Mouse (Mus musculus): Measurements from ENCODE around the gene Gm36176.

Gene Gm36176

DNA sequence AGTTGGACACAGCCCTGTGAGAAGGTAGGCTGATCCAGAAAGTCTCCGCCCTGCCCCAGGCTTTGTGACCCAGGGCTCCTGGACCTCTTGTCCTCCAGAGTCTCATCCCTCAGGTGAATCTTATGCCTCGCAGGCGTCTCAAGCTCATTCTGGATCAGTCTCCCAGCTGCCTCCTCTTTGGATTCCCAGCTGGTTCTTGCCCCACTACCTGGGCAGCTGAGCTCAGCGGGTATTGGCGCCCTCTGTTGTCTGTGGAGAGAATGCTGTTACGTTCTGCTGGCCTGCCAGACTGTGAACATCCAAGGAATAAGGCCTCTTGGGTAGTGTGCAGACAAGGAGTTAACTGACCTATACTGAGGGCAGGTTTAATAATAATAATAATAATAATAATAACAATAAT lies 32.4 kb downstream of the Gm36176 start:
- in situ Hi-C loops (cut with MboI; ENCODE audit: low sequenced_read_pairs) = no loop called here

GRCm38 (mm10) chr10:77880305-77880704 lies 33.7 kb downstream of the Gm36176 start:
- in situ Hi-C loops (cut with MboI; ENCODE audit: low sequenced_read_pairs) = no loop called here

DNA sequence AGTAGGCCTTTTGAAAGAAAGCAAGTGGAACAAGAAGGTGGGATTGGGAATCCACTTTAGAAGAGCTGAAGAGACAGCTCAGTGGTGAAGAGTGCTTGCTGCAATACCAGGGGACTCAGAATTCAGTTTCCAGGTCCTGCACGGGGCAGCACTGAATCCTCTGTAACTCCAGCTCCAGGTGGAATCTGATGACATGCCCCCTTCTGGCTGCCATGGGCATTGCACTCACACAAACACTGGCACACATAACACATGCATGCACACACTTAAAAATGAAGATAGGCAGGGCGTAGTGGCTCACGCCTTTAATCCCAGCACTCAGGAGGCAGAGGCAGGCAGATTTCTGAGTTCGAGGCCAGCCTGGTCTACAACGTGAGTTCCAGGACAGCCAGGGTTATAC lies 36.0 kb downstream of the Gm36176 start:
- in situ Hi-C loops (cut with MboI; ENCODE audit: low sequenced_read_pairs) = no loop called here

- in situ Hi-C loops (cut with MboI; ENCODE audit: low sequenced_read_pairs) = no loop called here
Measured at GRCm38 (mm10) chr10:77886007-77886747, 39.6 kb downstream of the Gm36176 start.

DNA sequence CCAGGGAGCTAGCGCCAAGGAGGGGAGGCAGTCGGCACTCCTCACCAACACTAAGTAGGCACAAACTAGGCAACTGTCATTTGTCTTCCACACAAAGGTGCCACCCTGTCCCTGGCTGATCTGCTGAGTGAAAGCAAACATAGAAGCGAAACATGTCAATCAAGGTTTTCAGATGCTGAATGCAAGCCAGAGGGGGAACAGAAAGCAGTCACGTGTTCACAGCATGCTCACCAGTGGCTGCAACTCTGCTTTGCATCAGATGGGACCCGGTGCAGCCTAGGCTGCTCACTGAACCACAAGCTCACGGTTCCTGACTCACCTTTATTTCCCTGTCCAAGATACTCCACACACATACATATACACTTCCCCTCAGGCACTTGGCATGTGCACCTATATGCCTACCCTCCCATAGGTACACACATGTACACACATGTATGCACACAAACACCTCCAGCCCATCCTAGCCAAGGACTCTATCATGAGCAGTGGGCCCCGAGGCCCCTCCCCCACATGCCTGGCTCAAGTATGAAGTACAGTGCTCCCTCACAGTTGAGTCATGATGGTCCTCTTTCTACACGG lies 44.5 kb downstream of the Gm36176 start:
- in situ Hi-C loops (cut with MboI; ENCODE audit: low sequenced_read_pairs) = no loop called here

GRCm38 (mm10) chr10:77895562-77895961 lies 49.0 kb downstream of the Gm36176 start:
- in situ Hi-C loops (cut with MboI; ENCODE audit: low sequenced_read_pairs) = no loop called here

Measured in CH12F3 (cell line).